In genomic region chr17:26643993-26644392, GRCm38 (mm10) we compare ENCODE assay signal across 25 mouse cellular contexts. TPM values are rescaled to one million over a fixed set of nuclear protein-coding genes. Genes with fewer than 3 reads are reported as not detected.
A peak's percentile ranks its signal among the peaks of the same experiment; 100 is the strongest.
DNase-seq lines count a peak whose midpoint lies in the region; ATAC-seq and TF ChIP-seq lines count a peak whose summit lies in the region.
"Had no signal": no experiment of that assay in that cellular context is flagged by ENCODE, and none has a peak within 500 bp of the region (broad histone marks: within the 10 kb centered on the region; RNA-seq: fewer than 3 reads in every experiment).

No protein-coding gene starts in this region.

- H3K4me2 ChIP-seq in forebrain, embryonic 12.5 days: no peak overlapping the region
- H3K4me2 ChIP-seq in forebrain, embryonic 14.5 days (ENCODE audit: low read length): no peak overlapping the region
- no peak overlapping the region for H3K4me2 ChIP-seq in neural tube, embryonic 11.5 days (ENCODE audit: low read depth)
- no peak overlapping the region for H3K4me2 ChIP-seq in hindbrain, postnatal 0 days (ENCODE audit: low read depth, low read length)
- no peak overlapping the region for H3K4me2 ChIP-seq in midbrain, postnatal 0 days (ENCODE audit: low read depth, low read length, poor library complexity, severe bottlenecking)
- H3K4me2 ChIP-seq: heart, embryonic 15.5 days; limb, embryonic 15.5 days; lung, embryonic 14.5 days had no signal

- H3K4me1 ChIP-seq in forebrain, embryonic 12.5 days: peaks cover 16% of the 10 kb centered on the region
- H3K4me1 ChIP-seq in forebrain, embryonic 14.5 days (ENCODE audit: control insufficient read depth, insufficient read depth, low read length): peaks cover 8% of the 10 kb centered on the region; the same call in 1 of the 2 replicates
- 0 out of 2 replicates have a peak, but pooled peaks cover 5% of the 10 kb centered on the region for H3K4me1 ChIP-seq in neural tube, embryonic 11.5 days (ENCODE audit: control insufficient read depth, insufficient read depth, low read length)
- no peaks in the 10 kb centered on the region for H3K4me1 ChIP-seq in hindbrain, postnatal 0 days (ENCODE audit: insufficient read depth, low read length)
- peaks cover 4% of the 10 kb centered on the region; the same call in 1 of the 2 replicates for H3K4me1 ChIP-seq in midbrain, postnatal 0 days (ENCODE audit: insufficient read depth, low read length)

- H3K9me3 ChIP-seq in forebrain, embryonic 12.5 days: no peaks in the 10 kb centered on the region
- H3K9me3 ChIP-seq in forebrain, embryonic 14.5 days (replicated peaks; ENCODE audit: control insufficient read depth, low read length): no peaks in the 10 kb centered on the region
- H3K9me3 ChIP-seq in neural tube, embryonic 11.5 days (ENCODE audit: control insufficient read depth, low read length): no peaks in the 10 kb centered on the region
- no peaks in the 10 kb centered on the region for H3K9me3 ChIP-seq in hindbrain, postnatal 0 days (ENCODE audit: low read length)
- no peaks in the 10 kb centered on the region for H3K9me3 ChIP-seq in midbrain, postnatal 0 days (ENCODE audit: low read length)
- H3K9me3 ChIP-seq: G1E; heart, embryonic 15.5 days; limb, embryonic 15.5 days; megakaryocyte, embryonic 14.5 days had no signal

- H3K9ac ChIP-seq in forebrain, embryonic 12.5 days: no peak overlapping the region
- H3K9ac ChIP-seq in forebrain, embryonic 14.5 days (ENCODE audit: low read length): no peak overlapping the region
- no peak overlapping the region for H3K9ac ChIP-seq in neural tube, embryonic 11.5 days (ENCODE audit: low read length)
- H3K9ac ChIP-seq in hindbrain, postnatal 0 days (replicated peaks; ENCODE audit: low read length): no peak overlapping the region
- H3K9ac ChIP-seq in midbrain, postnatal 0 days (replicated peaks; ENCODE audit: low read length, poor library complexity, severe bottlenecking): no peak overlapping the region
- H3K9ac ChIP-seq: heart, embryonic 15.5 days; limb, embryonic 15.5 days; liver, embryonic 14.5 days; lung, embryonic 14.5 days had no signal

- no peak for DNase-seq in forebrain, embryonic 14.5 days (ENCODE audit: low spot score)
- no peak for DNase-seq in neural tube, embryonic 11.5 days (ENCODE audit: low spot score)
- no peak for DNase-seq in neural tube, embryonic 10.5 days (ENCODE audit: extremely low spot score, low spot score)
- DNase-seq in hindbrain, postnatal 0 days (ENCODE audit: low spot score): no peak
- no peak for DNase-seq in midbrain, postnatal 0 days (ENCODE audit: low spot score)
- no peak for DNase-seq in layer of hippocampus, adult 11-12 months (ENCODE audit: low spot score)
- no peak for DNase-seq in cerebellum, adult 9-11 months
- DNase-seq: cerebellum, adult 11 months; heart, postnatal 4 days; kidney, adult 9 months; kidney, postnatal 25 days; lung, postnatal 36 days; thymus, adult 18-20 months; thymus, postnatal 36 days had no signal

- WGBS in forebrain, embryonic 12.5 days: 92% methylated on average over 2 of the region's 2 CpGs
- WGBS in forebrain, embryonic 14.5 days: 97% methylated on average over 2 of the region's 2 CpGs
- 90% methylated on average over 2 of the region's 2 CpGs for WGBS in neural tube, embryonic 11.5 days
- 89% methylated on average over 2 of the region's 2 CpGs for WGBS in hindbrain, postnatal 0 days
- 94% methylated on average over 2 of the region's 2 CpGs for WGBS in midbrain, postnatal 0 days

- H3K27ac ChIP-seq in forebrain, embryonic 12.5 days: peak overlapping the region; percentile 68
- H3K27ac ChIP-seq in forebrain, embryonic 14.5 days (ENCODE audit: low read depth, low read length): no peak overlapping the region
- peak overlapping the region; percentile 44; the same call in 1 of the 2 replicates for H3K27ac ChIP-seq in neural tube, embryonic 11.5 days (ENCODE audit: low read depth, low read length)
- peak overlapping the region; percentile 27; the same call in 1 of the 2 replicates for H3K27ac ChIP-seq in hindbrain, postnatal 0 days
- H3K27ac ChIP-seq in midbrain, postnatal 0 days (ENCODE audit: low read depth, low read length): no peak overlapping the region
- H3K27ac ChIP-seq: limb, embryonic 15.5 days; liver, embryonic 14.5 days had no signal

- peaks cover 97% of the 10 kb centered on the region for H3K36me3 ChIP-seq in forebrain, embryonic 12.5 days (replicated peaks)
- peaks cover 92% of the 10 kb centered on the region for H3K36me3 ChIP-seq in forebrain, embryonic 14.5 days (ENCODE audit: control insufficient read depth, insufficient read depth, low read length)
- H3K36me3 ChIP-seq in neural tube, embryonic 11.5 days (ENCODE audit: control insufficient read depth, insufficient read depth, low read length): peaks cover 17% of the 10 kb centered on the region
- peaks cover 66% of the 10 kb centered on the region for H3K36me3 ChIP-seq in hindbrain, postnatal 0 days (ENCODE audit: insufficient read depth, low read length)
- peaks cover 72% of the 10 kb centered on the region for H3K36me3 ChIP-seq in midbrain, postnatal 0 days (ENCODE audit: insufficient read depth, low read length)

- TF ChIP-seq CTCF in hindbrain, postnatal 0 days (IDR thresholded peaks at IDR 0.05; ENCODE audit: low read depth): no peak
- TF ChIP-seq CTCF in midbrain, postnatal 0 days (IDR thresholded peaks at IDR 0.05): no peak

- ATAC-seq in forebrain, embryonic 12.5 days (ENCODE audit: low FRiP score): no peak
- no peak for ATAC-seq in forebrain, embryonic 14.5 days
- ATAC-seq in neural tube, embryonic 11.5 days (ENCODE audit: insufficient read depth, low FRiP score, low TSS enrichment): no peak
- no peak for ATAC-seq in hindbrain, postnatal 0 days
- ATAC-seq in midbrain, postnatal 0 days (ENCODE audit: low FRiP score): 0 out of 2 replicates have a peak, but pooled peaks have one; percentile 20
- ATAC-seq: Patski had no signal

- H3K27me3 ChIP-seq in forebrain, embryonic 12.5 days: no peaks in the 10 kb centered on the region
- H3K27me3 ChIP-seq in forebrain, embryonic 14.5 days (replicated peaks; ENCODE audit: control insufficient read depth, insufficient read depth, low read length): no peaks in the 10 kb centered on the region
- H3K27me3 ChIP-seq in neural tube, embryonic 11.5 days (ENCODE audit: control insufficient read depth, insufficient read depth, low read length): no peaks in the 10 kb centered on the region
- no peaks in the 10 kb centered on the region for H3K27me3 ChIP-seq in hindbrain, postnatal 0 days (ENCODE audit: insufficient read depth, low read length)
- H3K27me3 ChIP-seq in midbrain, postnatal 0 days (ENCODE audit: insufficient read depth, low read length): no peaks in the 10 kb centered on the region
- H3K27me3 ChIP-seq: CH12.LX; heart, embryonic 15.5 days; limb, embryonic 15.5 days; megakaryocyte, embryonic 14.5 days; Patski had no signal

- no peak overlapping the region for H3K4me3 ChIP-seq in forebrain, embryonic 12.5 days (replicated peaks)
- no peak overlapping the region for H3K4me3 ChIP-seq in forebrain, embryonic 14.5 days (ENCODE audit: low read depth, low read length)
- no peak overlapping the region for H3K4me3 ChIP-seq in neural tube, embryonic 11.5 days (ENCODE audit: low read depth, low read length)
- H3K4me3 ChIP-seq in hindbrain, postnatal 0 days (ENCODE audit: low read length): no peak overlapping the region
- no peak overlapping the region for H3K4me3 ChIP-seq in midbrain, postnatal 0 days (ENCODE audit: low read depth, low read length)
- H3K4me3 ChIP-seq: erythroblast, embryonic 14.5 days; gastrocnemius, adult 2 months; heart, embryonic 15.5 days; limb, embryonic 15.5 days; megakaryocyte, embryonic 14.5 days had no signal

RNA-seq across cellular contexts. Expression of gene Atp6v0e, which starts 19.0 kb away (rescaled TPM):
- polyA plus RNA-seq in forebrain, embryonic 12.5 days (2016; fragmentation: Nextera tagmentation; extraction: Ambion mirVana): 94.5 and 104 TPM in 2 replicates
- polyA plus RNA-seq in forebrain, embryonic 14.5 days (2014; fragmentation: Nextera tagmentation; extraction: Ambion mirVana): 154 and 185 TPM in 2 replicates
- 107 and 122 TPM in 2 replicates for polyA plus RNA-seq in neural tube, embryonic 11.5 days (2014; fragmentation: Nextera tagmentation; extraction: Ambion mirVana)
- 98.2 and 124 TPM in 2 replicates for total RNA-seq in hindbrain, postnatal 0 days (2014; rRNA removed)
- polyA plus RNA-seq in hindbrain, postnatal 0 days (2015; fragmentation: Nextera tagmentation; extraction: Ambion mirVana): 121 and 133 TPM in 2 replicates
- 45.0 and 85.3 TPM in 2 replicates for total RNA-seq in midbrain, postnatal 0 days (2014; rRNA removed)
- polyA plus RNA-seq in midbrain, postnatal 0 days (2015; fragmentation: Nextera tagmentation; extraction: Ambion mirVana): 80.6 and 86.8 TPM in 2 replicates

Comparison
In these comparisons a context has a peak if more than half of its experiments do, and no peak if none do; other contexts are left out.
1. H3K27ac ChIP-seq: peak in forebrain, embryonic 12.5 days (single experiment), neural tube, embryonic 11.5 days (single experiment) and hindbrain, postnatal 0 days (single experiment); none in forebrain, embryonic 14.5 days (single experiment) and midbrain, postnatal 0 days (single experiment).